In genomic region chr17:56275842-56276480, GRCm38 (mm10) we compare ENCODE assay signal across 8 mouse cellular contexts. TPM values are rescaled to one million over a fixed set of nuclear protein-coding genes. Genes with fewer than 3 reads are reported as not detected.
DNase-seq lines count a peak whose midpoint lies in the region; ATAC-seq and TF ChIP-seq lines count a peak whose summit lies in the region.

No protein-coding gene starts in this region.

- H3K9me3 ChIP-seq in hindbrain, postnatal 0 days (ENCODE audit: low read length), result no peaks in the 10 kb centered on the region
- no peaks in the 10 kb centered on the region for H3K9me3 ChIP-seq in liver, embryonic 14.5 days (ENCODE audit: control insufficient read depth, low read length)

- H3K9ac ChIP-seq in hindbrain, postnatal 0 days (replicated peaks; ENCODE audit: low read length), result peak overlapping the region; percentile 58
- H3K9ac ChIP-seq in liver, embryonic 14.5 days (replicated peaks), result peak overlapping the region; percentile 78

- no peak overlapping the region; the same call in 1 of the 2 replicates for H3K27ac ChIP-seq in testis, adult 2 months (ENCODE audit: control insufficient read depth, insufficient read depth, low read depth, low read length)
- peak overlapping the region; percentile 69 for H3K27ac ChIP-seq in hindbrain, postnatal 0 days
- H3K27ac ChIP-seq in liver, embryonic 14.5 days, result peak overlapping the region; percentile 93

- peak overlapping the region; percentile 76 for H3K4me2 ChIP-seq in hindbrain, postnatal 0 days (ENCODE audit: low read depth, low read length)
- H3K4me2 ChIP-seq in liver, embryonic 14.5 days (ENCODE audit: low read depth), result peak overlapping the region; percentile 71

- peak overlapping the region; percentile 87 for H3K4me3 ChIP-seq in testis, adult 2 months (ENCODE audit: control insufficient read depth, low read depth, low read length)
- H3K4me3 ChIP-seq in hindbrain, postnatal 0 days (ENCODE audit: low read length), result peak overlapping the region; percentile 44
- H3K4me3 ChIP-seq in liver, embryonic 14.5 days (ENCODE audit: insufficient read depth in 1 of 2, low read depth in 2 of 2, low read length in 2 of 2), result peak overlapping the region; percentile 71 to 76

- TF ChIP-seq POLR2A in testis, adult 2 months (IDR thresholded peaks at IDR 0.05; ENCODE audit: control insufficient read depth, low read depth, low read length), result no peak

- TF ChIP-seq EP300 in liver, embryonic 14.5 days (IDR thresholded peaks at IDR 0.05; ENCODE audit: low read depth), result no peak

- DNase-seq in testis, postnatal 14 days (ENCODE audit: low spot score), result no peak
- no peak for DNase-seq in hindbrain, postnatal 0 days (ENCODE audit: low spot score)
- DNase-seq in liver, embryonic 14.5 days (ENCODE audit: low read depth in 3 of 3, low spot score in 3 of 3), result no peak
- DNase-seq in right cerebral cortex, postnatal 36 days (ENCODE audit: low spot score in 2 of 2), result no peak
- no peak for DNase-seq in ovary, adult 18-20 months (ENCODE audit: low spot score)
- no peak for DNase-seq in thymus, postnatal 36 days

- H3K27me3 ChIP-seq in testis, adult 2 months (ENCODE audit: control insufficient read depth, insufficient read depth, low read length), result no peaks in the 10 kb centered on the region
- H3K27me3 ChIP-seq in hindbrain, postnatal 0 days (ENCODE audit: insufficient read depth, low read length), result no peaks in the 10 kb centered on the region
- no peaks in the 10 kb centered on the region for H3K27me3 ChIP-seq in liver, embryonic 14.5 days (ENCODE audit: control insufficient read depth, insufficient read depth, low read length)

- ATAC-seq in erythroblast, adult 5-6 weeks (replicated peaks; ENCODE audit: low FRiP score, poor library complexity, severe bottlenecking), result peak; percentile 38; the same call in 1 of the 2 replicates
- ATAC-seq in hindbrain, postnatal 0 days, result peak; percentile 6
- ATAC-seq in liver, embryonic 14.5 days (ENCODE audit: insufficient read depth), result peak; percentile 31

- H3K36me3 ChIP-seq in testis, adult 2 months (ENCODE audit: control insufficient read depth, insufficient read depth, low read length), result no peaks in the 10 kb centered on the region
- H3K36me3 ChIP-seq in hindbrain, postnatal 0 days (ENCODE audit: insufficient read depth, low read length), result no peaks in the 10 kb centered on the region
- H3K36me3 ChIP-seq in liver, embryonic 14.5 days (replicated peaks; ENCODE audit: control insufficient read depth, insufficient read depth, low read depth), result no peaks in the 10 kb centered on the region; the same call in 1 of the 2 replicates

- WGBS in hindbrain, postnatal 0 days, result 25% methylated on average over 5 of the region's 5 CpGs
- 15% methylated on average over 5 of the region's 5 CpGs for WGBS in liver, embryonic 14.5 days (ENCODE audit: insufficient replicate concordance)

- no peak for TF ChIP-seq CTCF in testis, adult 2 months (IDR thresholded peaks at IDR 0.05; ENCODE audit: control insufficient read depth, insufficient read depth, insufficient replicate concordance, low read depth, low read length)
- no peak for TF ChIP-seq CTCF in hindbrain, postnatal 0 days (IDR thresholded peaks at IDR 0.05; ENCODE audit: low read depth)
- TF ChIP-seq CTCF in liver, embryonic 14.5 days (IDR thresholded peaks at IDR 0.05; ENCODE audit: low read depth), result no peak

- H3K4me1 ChIP-seq in testis, adult 2 months (ENCODE audit: control insufficient read depth, insufficient read depth, low read length), result peaks cover 13% of the 10 kb centered on the region
- H3K4me1 ChIP-seq in hindbrain, postnatal 0 days (ENCODE audit: insufficient read depth, low read length), result no peaks in the 10 kb centered on the region
- peaks cover 20 to 29% of the 10 kb centered on the region in 2 experiments for H3K4me1 ChIP-seq in liver, embryonic 14.5 days (replicated peaks; ENCODE audit: control insufficient read depth in 2 of 2, insufficient read depth in 2 of 2, low read length in 1 of 2)

RNA-seq across cellular contexts. Expression of gene Ticam1, which starts 0.6 kb away (rescaled TPM):
- 3.4 and 3.7 TPM in 2 replicates for polyA plus RNA-seq in testis, adult 2 months (2012; rRNA removed)
- total RNA-seq in erythroblast, adult 5-6 weeks (2015; ENCODE audit: low replicate concordance), result 2.5 and 5.0 TPM in 2 replicates
- 1.3 and 2.8 TPM in 2 replicates for total RNA-seq in erythroblast, adult 5-6 weeks (2017; ENCODE audit: low replicate concordance)
- total RNA-seq in hindbrain, postnatal 0 days (2014; rRNA removed), result 3.1 and 3.4 TPM in 2 replicates
- 1.2 and 1.3 TPM in 2 replicates for polyA plus RNA-seq in hindbrain, postnatal 0 days (2015; fragmentation: Nextera tagmentation; extraction: Ambion mirVana)
- polyA plus RNA-seq in liver, embryonic 14.5 days (2012; rRNA removed), result 4.9 and 6.8 TPM in 2 replicates
- polyA plus RNA-seq in liver, embryonic 14.5 days (2014; fragmentation: Nextera tagmentation; extraction: Ambion mirVana), result 3.4 and 3.8 TPM in 2 replicates

RNA-seq across cellular contexts. Expression of gene Plin3, which starts 16.7 kb away (rescaled TPM):
- 21.9 and 22.3 TPM in 2 replicates for polyA plus RNA-seq in testis, adult 2 months (2012; rRNA removed)
- total RNA-seq in erythroblast, adult 5-6 weeks (2015; ENCODE audit: low replicate concordance), result 3.1 and 4.0 TPM in 2 replicates
- total RNA-seq in erythroblast, adult 5-6 weeks (2017; ENCODE audit: low replicate concordance), result 5.4 and 5.9 TPM in 2 replicates
- 12.4 and 13.9 TPM in 2 replicates for total RNA-seq in hindbrain, postnatal 0 days (2014; rRNA removed)
- polyA plus RNA-seq in hindbrain, postnatal 0 days (2015; fragmentation: Nextera tagmentation; extraction: Ambion mirVana), result 16.0 and 17.0 TPM in 2 replicates
- polyA plus RNA-seq in liver, embryonic 14.5 days (2012; rRNA removed), result 7.4 and 9.2 TPM in 2 replicates
- 24.2 and 27.2 TPM in 2 replicates for polyA plus RNA-seq in liver, embryonic 14.5 days (2014; fragmentation: Nextera tagmentation; extraction: Ambion mirVana)

RNA-seq across cellular contexts. Expression of gene Fem1a, which starts 19.4 kb away (rescaled TPM):
- 5.7 and 7.0 TPM in 2 replicates for polyA plus RNA-seq in testis, adult 2 months (2012; rRNA removed)
- total RNA-seq in erythroblast, adult 5-6 weeks (2015; ENCODE audit: low replicate concordance), result 2.7 TPM in 2 replicates
- total RNA-seq in erythroblast, adult 5-6 weeks (2017; ENCODE audit: low replicate concordance), result 4.9 and 5.3 TPM in 2 replicates
- 47.0 and 49.2 TPM in 2 replicates for total RNA-seq in hindbrain, postnatal 0 days (2014; rRNA removed)
- polyA plus RNA-seq in hindbrain, postnatal 0 days (2015; fragmentation: Nextera tagmentation; extraction: Ambion mirVana), result 15.1 and 15.7 TPM in 2 replicates
- 5.6 and 5.8 TPM in 2 replicates for polyA plus RNA-seq in liver, embryonic 14.5 days (2012; rRNA removed)
- polyA plus RNA-seq in liver, embryonic 14.5 days (2014; fragmentation: Nextera tagmentation; extraction: Ambion mirVana), result 4.9 and 5.8 TPM in 2 replicates

RNA-seq across cellular contexts. Expression of gene Arrdc5, which starts 24.1 kb away (rescaled TPM):
- polyA plus RNA-seq in testis, adult 2 months (2012; rRNA removed), result 274 and 296 TPM in 2 replicates
- not detected in 2 replicates for total RNA-seq in erythroblast, adult 5-6 weeks (2015; ENCODE audit: low replicate concordance)
- total RNA-seq in erythroblast, adult 5-6 weeks (2017; ENCODE audit: low replicate concordance), result not detected in 2 replicates
- total RNA-seq in hindbrain, postnatal 0 days (2014; rRNA removed), result not detected in 2 replicates
- not detected in 2 replicates for polyA plus RNA-seq in hindbrain, postnatal 0 days (2015; fragmentation: Nextera tagmentation; extraction: Ambion mirVana)
- polyA plus RNA-seq in liver, embryonic 14.5 days (2012; rRNA removed), result not detected in 2 replicates
- not detected in 2 replicates for polyA plus RNA-seq in liver, embryonic 14.5 days (2014; fragmentation: Nextera tagmentation; extraction: Ambion mirVana)

RNA-seq across cellular contexts. Expression of gene Uhrf1, which starts 27.2 kb away (rescaled TPM):
- polyA plus RNA-seq in testis, adult 2 months (2012; rRNA removed), result 41.1 and 43.1 TPM in 2 replicates
- 34.4 and 53.7 TPM in 2 replicates for total RNA-seq in erythroblast, adult 5-6 weeks (2015; ENCODE audit: low replicate concordance)
- 66.2 and 103 TPM in 2 replicates for total RNA-seq in erythroblast, adult 5-6 weeks (2017; ENCODE audit: low replicate concordance)
- 28.2 and 31.4 TPM in 2 replicates for total RNA-seq in hindbrain, postnatal 0 days (2014; rRNA removed)
- polyA plus RNA-seq in hindbrain, postnatal 0 days (2015; fragmentation: Nextera tagmentation; extraction: Ambion mirVana), result 18.8 and 20.5 TPM in 2 replicates
- polyA plus RNA-seq in liver, embryonic 14.5 days (2012; rRNA removed), result 72.6 and 86.2 TPM in 2 replicates
- 76.0 and 90.8 TPM in 2 replicates for polyA plus RNA-seq in liver, embryonic 14.5 days (2014; fragmentation: Nextera tagmentation; extraction: Ambion mirVana)
